Mouse (Mus musculus) testis, adult 2 months (tissue): ENCODE measurements around the gene Rps6ka5.

Experiments
- CTCF ChIP-seq: fragments of 200-500 bp; IDR thresholded peaks from 2 replicates; pipeline ENCODE4 v1.5.1; 2012; ENCODE audit warnings: low read depth, mild to moderate bottlenecking, inconsistent platforms, low read length, moderate library complexity; ENCODE audit not compliant: control insufficient read depth, insufficient read depth, insufficient replicate concordance
- POLR2A ChIP-seq: fragments of 200-500 bp; IDR thresholded peaks from 2 replicates; pipeline ENCODE4 v1.6.1; 2012; ENCODE audit warnings: low read depth, mild to moderate bottlenecking, inconsistent platforms, low read length, moderate library complexity; ENCODE audit not compliant: control insufficient read depth

DNA sequence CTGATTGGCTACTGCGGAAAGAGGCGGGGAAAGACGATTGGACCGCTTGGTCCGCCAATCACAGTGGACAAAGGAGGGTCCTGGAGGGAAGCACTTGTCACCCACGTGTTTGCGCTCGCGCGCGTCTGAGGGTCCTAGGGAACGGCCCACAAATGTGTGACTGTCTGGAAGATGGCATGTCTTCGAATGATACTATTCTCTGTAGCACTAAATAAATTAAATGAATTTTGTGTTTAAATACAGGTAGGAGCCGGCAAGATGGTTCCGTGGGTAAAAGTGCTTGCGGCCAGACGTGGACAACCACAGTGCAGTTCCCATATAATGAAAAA is 1.4 kb downstream of the Rps6ka5 start:
- TF ChIP-seq CTCF (no peak), POLR2A (no peak; the same call in 1 of the 2 replicates)
